Mouse (Mus musculus): ENCODE measurements around the gene Faap100. TPM values are rescaled to one million over a fixed set of nuclear protein-coding genes. Genes with fewer than 3 reads are reported as not detected.

The Faap100 gene
- polyA plus RNA-seq, 1 experiment from 2014 or later, result 43.7 TPM

DNA sequence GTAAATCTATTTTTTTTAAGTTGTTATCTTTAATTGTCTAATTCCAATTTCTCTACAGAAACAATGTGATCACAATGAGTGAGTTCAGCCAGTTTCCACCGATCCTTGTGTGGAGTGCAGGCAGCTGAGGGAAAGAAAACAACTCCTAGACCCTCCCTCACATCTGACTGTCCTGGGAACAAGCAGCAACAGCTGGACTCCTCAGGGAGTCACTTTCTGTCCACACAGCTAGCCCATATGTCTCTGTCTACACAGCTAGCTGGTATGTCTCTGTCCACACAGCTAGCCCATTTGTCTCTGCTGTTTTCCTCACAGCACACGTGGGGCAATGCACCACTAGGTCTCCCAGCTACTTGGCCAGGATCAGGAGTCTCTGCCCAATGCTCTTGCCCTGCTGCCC, 19.0 kb upstream of the Faap100 start:
- no peaks in the 10 kb centered on the region for H3K4me1 ChIP-seq
- H3K4me2 ChIP-seq, result no peak overlapping the region
- H3K4me3 ChIP-seq, result no peak overlapping the region
- no peaks in the 10 kb centered on the region for H3K9me3 ChIP-seq
- WGBS, result 84% methylated on average over 2 of the region's 2 CpGs
- H3K36me3 ChIP-seq, result peaks cover 92% of the 10 kb centered on the region
- H3K27me3 ChIP-seq, result no peaks in the 10 kb centered on the region
- H3K9ac ChIP-seq, result no peak overlapping the region
- no peak overlapping the region for H3K27ac ChIP-seq
- no peak for ATAC-seq (ENCODE audit: insufficient number of reproducible peaks, insufficient read depth, low FRiP score, low TSS enrichment, low read depth)

DNA sequence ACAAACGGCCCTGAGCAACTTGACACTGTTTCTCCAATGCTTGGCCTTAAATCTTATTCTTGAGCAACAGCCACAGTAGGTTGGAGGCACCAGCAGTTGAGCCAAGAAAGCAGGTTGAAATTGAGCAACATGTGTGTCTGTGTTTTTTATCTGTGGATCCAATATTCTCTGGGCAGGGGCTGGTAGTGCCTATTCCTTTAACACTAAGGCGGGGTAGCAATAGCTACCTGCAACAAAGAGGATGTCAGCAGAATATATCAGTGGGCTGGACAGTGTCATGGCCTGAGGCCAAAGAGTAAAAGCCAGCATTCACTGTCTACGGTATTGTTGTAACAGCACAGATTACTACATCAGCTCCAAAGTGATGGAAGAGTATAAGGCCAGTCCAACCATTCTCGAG, 17.1 kb upstream of the Faap100 start:
- no peaks in the 10 kb centered on the region for H3K27me3 ChIP-seq
- H3K27ac ChIP-seq, result no peak overlapping the region
- peaks cover 82% of the 10 kb centered on the region for H3K36me3 ChIP-seq
- no peaks in the 10 kb centered on the region for H3K9me3 ChIP-seq
- no peak for ATAC-seq (ENCODE audit: insufficient number of reproducible peaks, insufficient read depth, low FRiP score, low TSS enrichment, low read depth)
- WGBS, result 79% methylated on average over 4 of the region's 4 CpGs
- no peak overlapping the region for H3K9ac ChIP-seq
- no peak overlapping the region for H3K4me3 ChIP-seq
- H3K4me1 ChIP-seq, result no peaks in the 10 kb centered on the region
- H3K4me2 ChIP-seq, result no peak overlapping the region

DNA sequence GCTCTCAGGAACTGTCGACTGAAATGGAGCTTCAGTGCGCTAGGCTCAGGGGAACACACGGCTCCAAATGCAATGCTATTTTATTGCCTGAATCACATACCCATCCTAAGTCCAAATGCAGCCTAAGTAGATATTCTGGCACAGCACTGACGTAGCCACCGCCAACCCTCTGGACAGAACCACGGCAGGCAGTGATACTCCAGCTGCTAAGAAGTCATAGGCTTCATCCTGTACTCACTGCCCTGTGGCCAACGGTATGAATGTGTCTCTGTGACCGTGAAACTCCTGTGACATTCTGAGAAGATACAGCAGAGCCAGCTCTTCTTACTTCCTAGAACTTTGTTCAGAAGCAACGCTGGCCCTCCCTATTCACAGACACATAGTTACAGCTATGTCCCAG, 10.0 kb upstream of the Faap100 start:
- H3K27me3 ChIP-seq, result no peaks in the 10 kb centered on the region
- no peak overlapping the region for H3K27ac ChIP-seq
- no peaks in the 10 kb centered on the region for H3K4me1 ChIP-seq
- no peaks in the 10 kb centered on the region for H3K9me3 ChIP-seq
- H3K4me3 ChIP-seq, result no peak overlapping the region
- no peak overlapping the region for H3K4me2 ChIP-seq
- no peak overlapping the region for H3K9ac ChIP-seq
- peaks cover 79% of the 10 kb centered on the region for H3K36me3 ChIP-seq
- ATAC-seq (ENCODE audit: insufficient number of reproducible peaks, insufficient read depth, low FRiP score, low TSS enrichment, low read depth), result no peak
- 92% methylated on average over 9 of the region's 9 CpGs for WGBS

DNA sequence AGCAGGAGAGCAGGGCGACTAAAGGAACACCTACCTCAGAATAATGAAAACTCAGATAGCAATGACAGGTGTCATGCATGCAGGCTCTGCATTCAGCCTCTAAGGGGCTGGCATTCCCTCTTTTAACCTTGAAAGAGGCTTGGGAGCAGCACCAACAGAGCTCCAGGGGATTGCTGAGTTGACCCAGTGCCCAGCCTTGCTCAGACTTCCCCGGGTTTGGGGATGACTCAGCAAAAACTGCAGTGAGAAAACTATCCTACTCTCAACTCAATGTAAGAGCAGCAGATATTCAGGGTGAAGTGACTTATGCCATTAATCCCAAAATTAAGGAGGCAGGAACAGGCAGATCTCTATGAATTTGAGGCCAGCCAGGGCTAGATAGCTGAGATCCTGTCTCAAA, 8.6 kb upstream of the Faap100 start:
- Histone ChIP-seq H3K27ac (no peak overlapping the region), H3K9me3 (no peaks in the 10 kb centered on the region), H3K4me3 (no peak overlapping the region), H3K4me1 (no peaks in the 10 kb centered on the region), H3K36me3 (peaks cover 79% of the 10 kb centered on the region), H3K27me3 (no peaks in the 10 kb centered on the region), H3K4me2 (no peak overlapping the region), H3K9ac (no peak overlapping the region)
- ATAC-seq (ENCODE audit: insufficient number of reproducible peaks, insufficient read depth, low FRiP score, low TSS enrichment, low read depth), result no peak
- WGBS, result 70% methylated on average over 2 of the region's 2 CpGs

DNA sequence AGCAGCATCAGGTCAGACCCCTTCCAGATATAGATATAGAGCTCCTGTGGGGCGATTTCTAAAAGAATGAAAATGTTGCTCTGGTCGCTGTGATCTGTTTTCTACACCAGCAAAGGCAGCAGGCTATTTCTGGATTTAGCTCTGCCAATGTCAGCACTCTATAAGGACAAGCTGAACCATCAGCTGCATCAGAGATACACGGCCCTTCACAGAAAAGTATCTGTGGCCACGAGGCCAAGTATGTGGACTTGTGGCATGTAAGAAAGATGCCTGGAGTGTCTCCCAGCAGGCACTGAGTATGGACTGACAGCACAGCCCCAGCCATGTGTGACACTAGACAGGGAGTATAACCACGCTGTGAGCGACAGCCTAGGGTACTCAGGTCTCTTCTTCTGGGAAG, 8.1 kb upstream of the Faap100 start:
- ATAC-seq (ENCODE audit: insufficient number of reproducible peaks, insufficient read depth, low FRiP score, low TSS enrichment, low read depth), result no peak
- H3K27ac ChIP-seq, result no peak overlapping the region

DNA sequence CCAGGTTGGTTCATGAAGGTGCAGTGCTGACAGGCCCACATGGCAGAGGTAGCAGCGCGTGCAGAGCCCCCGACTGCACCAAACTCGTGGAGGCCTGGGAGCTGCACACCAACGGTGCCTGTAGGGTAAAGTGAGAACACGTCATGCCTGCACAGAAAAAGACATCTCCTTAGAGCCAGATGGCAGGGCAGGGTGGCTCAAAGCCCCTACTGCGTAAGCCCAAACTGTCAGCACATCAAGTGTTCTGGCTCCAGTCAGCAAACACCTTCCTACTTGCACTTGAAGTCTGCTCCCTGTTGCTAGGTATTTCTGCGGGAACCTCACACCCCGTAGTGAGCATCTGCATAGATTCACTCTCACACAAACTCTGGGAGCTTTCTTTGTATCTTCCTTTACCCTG, 3.9 kb upstream of the Faap100 start:
- Histone ChIP-seq H3K9me3 (no peaks in the 10 kb centered on the region), H3K4me3 (no peak overlapping the region), H3K4me1 (peaks cover 25% of the 10 kb centered on the region), H3K27me3 (no peaks in the 10 kb centered on the region), H3K4me2 (no peak overlapping the region), H3K27ac (no peak overlapping the region), H3K36me3 (peaks cover 73% of the 10 kb centered on the region), H3K9ac (no peak overlapping the region)
- ATAC-seq (ENCODE audit: insufficient number of reproducible peaks, insufficient read depth, low FRiP score, low TSS enrichment, low read depth), result no peak
- WGBS, result 95% methylated on average over 9 of the region's 9 CpGs

More for the DNA sequence above, 8.1 kb upstream of the Faap100 start:
- no peaks in the 10 kb centered on the region for H3K27me3 ChIP-seq
- peaks cover 80% of the 10 kb centered on the region for H3K36me3 ChIP-seq
- H3K4me2 ChIP-seq, result no peak overlapping the region
- H3K4me3 ChIP-seq, result no peak overlapping the region
- H3K4me1 ChIP-seq, result no peaks in the 10 kb centered on the region
- H3K9me3 ChIP-seq, result no peaks in the 10 kb centered on the region
- WGBS, result 94% methylated on average over 6 of the region's 6 CpGs
- H3K9ac ChIP-seq, result no peak overlapping the region

DNA sequence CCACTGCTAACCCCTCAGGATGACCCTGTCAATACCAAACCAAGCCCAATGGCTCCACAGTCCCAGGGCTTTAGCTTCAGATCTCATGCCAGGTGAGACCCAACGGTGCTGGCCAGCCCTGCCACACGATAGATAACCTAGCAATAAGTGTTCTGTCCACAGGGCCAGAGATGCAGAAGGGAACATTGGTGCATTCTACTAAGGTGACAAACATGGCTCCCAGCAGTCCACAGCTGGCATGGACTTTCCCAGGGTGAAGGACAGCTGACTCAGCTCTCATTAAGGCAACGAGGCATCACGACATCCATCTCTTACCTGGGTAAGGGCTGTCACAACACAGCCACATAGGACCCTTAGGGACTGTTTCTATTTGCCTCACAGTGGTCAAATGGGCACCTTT, 2.6 kb upstream of the Faap100 start:
- Histone ChIP-seq H3K4me1 (peaks cover 34% of the 10 kb centered on the region), H3K27ac (no peak overlapping the region; the same call in 1 of the 2 replicates), H3K9ac (no peak overlapping the region), H3K4me3 (no peak overlapping the region), H3K27me3 (no peaks in the 10 kb centered on the region), H3K9me3 (no peaks in the 10 kb centered on the region), H3K36me3 (peaks cover 73% of the 10 kb centered on the region), H3K4me2 (no peak overlapping the region)
- ATAC-seq (ENCODE audit: insufficient number of reproducible peaks, insufficient read depth, low FRiP score, low TSS enrichment, low read depth), result no peak
- 91% methylated on average over 4 of the region's 4 CpGs for WGBS

DNA sequence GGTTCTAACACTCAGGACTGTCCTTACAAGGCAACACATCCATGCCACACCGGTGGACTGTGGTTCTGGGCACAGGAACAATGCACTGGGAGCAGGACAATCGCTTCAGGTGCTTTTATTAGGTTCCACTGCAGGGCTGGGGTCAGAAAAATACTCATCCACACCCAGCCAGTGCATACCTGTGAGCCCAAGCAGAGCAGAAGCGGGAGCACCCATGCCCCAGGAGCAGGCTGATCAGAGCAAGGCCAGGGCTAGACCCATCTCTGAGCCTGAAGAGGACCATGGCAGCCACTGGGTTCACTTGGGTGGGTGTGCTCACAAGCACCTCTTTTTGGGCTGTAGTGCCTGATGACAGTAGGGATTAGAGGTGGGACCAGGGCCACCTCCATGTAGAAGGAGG, 1.7 kb upstream of the Faap100 start:
- H3K4me2 ChIP-seq, result no peak overlapping the region
- ATAC-seq (ENCODE audit: insufficient number of reproducible peaks, insufficient read depth, low FRiP score, low TSS enrichment, low read depth), result no peak
- peaks cover 73% of the 10 kb centered on the region for H3K36me3 ChIP-seq
- no peaks in the 10 kb centered on the region for H3K9me3 ChIP-seq
- 96% methylated on average over 3 of the region's 3 CpGs for WGBS
- H3K9ac ChIP-seq, result peak overlapping the region; percentile 2; the same call in 1 of the 2 replicates
- H3K4me3 ChIP-seq, result no peak overlapping the region
- H3K27me3 ChIP-seq, result no peaks in the 10 kb centered on the region
- H3K27ac ChIP-seq, result peak overlapping the region; percentile 90; the same call in 1 of the 2 replicates
- H3K4me1 ChIP-seq, result peaks cover 34% of the 10 kb centered on the region

DNA sequence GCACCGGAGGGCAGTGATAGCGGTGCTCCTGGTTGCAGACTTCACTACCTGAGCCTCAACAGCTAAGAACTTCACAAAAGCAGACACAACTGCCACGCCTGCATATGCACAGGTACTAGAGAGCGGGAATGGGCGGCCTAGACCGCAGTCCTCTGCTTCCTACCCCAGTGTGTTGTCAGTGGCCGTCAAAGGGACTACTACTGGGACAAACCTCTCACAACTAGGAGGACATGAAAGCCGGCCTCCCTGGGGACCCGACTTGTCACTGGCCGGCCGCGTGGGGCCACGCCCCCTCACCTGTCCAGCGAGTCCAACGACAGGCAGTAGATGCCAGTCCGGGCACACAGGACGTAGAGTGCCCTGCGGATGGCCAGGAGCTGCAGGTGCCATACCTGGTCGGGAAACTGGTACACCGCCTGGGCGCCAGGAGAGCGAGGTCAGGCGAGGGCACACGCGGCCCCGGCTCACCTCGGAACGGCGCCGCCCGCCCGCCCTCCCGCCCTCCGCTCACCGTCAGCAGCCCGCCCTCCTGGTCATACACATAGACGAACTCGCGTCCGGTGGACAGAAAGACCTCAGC, 443 bp downstream of the Faap100 start:
- 3% methylated on average over 40 of the region's 40 CpGs for WGBS
- Histone ChIP-seq H3K9me3 (no peaks in the 10 kb centered on the region), H3K9ac (peak overlapping the region; percentile 87), H3K4me1 (peaks cover 34% of the 10 kb centered on the region), H3K4me2 (peak overlapping the region; percentile 96), H3K4me3 (peak overlapping the region; percentile 81), H3K36me3 (peaks cover 73% of the 10 kb centered on the region), H3K27ac (peak overlapping the region; percentile 55), H3K27me3 (no peaks in the 10 kb centered on the region)
- peak; percentile 7; the same call in 1 of the 2 replicates for ATAC-seq (ENCODE audit: insufficient number of reproducible peaks, insufficient read depth, low FRiP score, low TSS enrichment, low read depth)

DNA sequence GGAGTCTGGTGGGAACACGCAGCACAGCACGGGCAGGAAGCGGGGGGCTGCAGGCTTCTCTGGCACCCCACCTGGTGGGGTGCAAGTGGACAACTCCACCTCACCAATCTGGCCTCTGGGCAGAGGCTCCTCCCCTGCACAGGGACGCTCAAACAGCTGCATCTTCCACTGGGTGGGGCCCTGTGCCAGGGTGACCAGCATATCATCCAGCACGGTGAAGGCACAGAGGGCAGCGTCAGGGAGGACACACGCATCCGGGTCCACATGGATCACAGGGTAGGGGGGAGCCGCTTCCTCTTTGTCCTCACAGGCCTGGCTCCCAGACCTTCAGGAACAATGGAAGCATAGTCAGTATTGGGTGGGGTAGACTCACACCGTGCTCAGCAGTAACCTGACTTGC, 1.2 kb downstream of the Faap100 start:
- Histone ChIP-seq H3K27ac (no peak overlapping the region), H3K4me1 (peaks cover 34% of the 10 kb centered on the region), H3K9ac (peak overlapping the region; percentile 87), H3K27me3 (no peaks in the 10 kb centered on the region), H3K9me3 (no peaks in the 10 kb centered on the region), H3K36me3 (peaks cover 73% of the 10 kb centered on the region), H3K4me3 (peak overlapping the region; percentile 81), H3K4me2 (peak overlapping the region; percentile 96)
- ATAC-seq (ENCODE audit: insufficient number of reproducible peaks, insufficient read depth, low FRiP score, low TSS enrichment, low read depth), result no peak
- WGBS, result 71% methylated on average over 10 of the region's 10 CpGs

DNA sequence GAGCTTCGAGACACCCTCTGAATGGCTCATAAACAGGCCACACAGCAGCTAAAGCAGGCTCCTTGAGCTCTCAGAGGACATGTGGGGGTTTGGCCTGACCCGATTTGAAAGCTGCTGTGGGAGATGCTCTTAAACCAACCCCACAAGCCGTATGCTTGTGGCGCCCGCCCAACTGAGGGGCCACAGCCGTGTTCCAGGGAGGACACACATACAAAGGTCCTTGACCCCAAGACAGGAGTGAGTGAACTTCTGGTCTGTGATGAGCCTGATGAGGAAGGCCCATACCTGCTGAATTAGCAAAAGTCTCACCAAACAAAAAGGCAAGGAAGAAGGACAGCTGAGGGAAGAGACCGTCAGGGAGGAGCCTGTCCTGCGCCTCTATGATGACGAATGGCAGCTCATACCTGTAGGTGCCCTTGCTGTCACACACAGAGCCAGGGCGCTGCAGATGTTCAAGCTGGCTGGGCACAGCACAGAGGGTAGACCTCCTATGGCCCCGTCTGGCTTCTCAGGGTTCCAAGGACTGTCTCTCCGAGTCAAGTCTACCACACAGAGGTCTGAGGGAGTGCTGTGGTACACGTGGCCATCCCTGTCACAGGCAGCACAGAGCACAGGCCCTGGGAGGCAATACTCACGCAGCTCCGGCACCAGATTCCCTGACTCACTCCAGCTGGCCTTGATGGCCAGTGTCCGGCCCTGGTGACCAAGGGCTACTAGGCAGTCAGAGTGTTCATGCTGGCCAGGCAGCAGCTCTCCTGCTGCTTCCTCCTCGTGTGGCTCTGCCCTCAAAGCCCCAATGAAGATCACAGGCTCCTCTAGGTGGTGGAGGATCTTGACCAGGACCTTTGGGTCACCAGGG, 2.0 kb downstream of the Faap100 start:
- Histone ChIP-seq H3K27ac (no peak overlapping the region), H3K4me3 (peak overlapping the region; percentile 81; the same call in 1 of the 2 replicates), H3K9ac (peak overlapping the region; percentile 87), H3K4me2 (peak overlapping the region; percentile 96), H3K36me3 (peaks cover 73% of the 10 kb centered on the region), H3K4me1 (peaks cover 34% of the 10 kb centered on the region), H3K27me3 (no peaks in the 10 kb centered on the region), H3K9me3 (no peaks in the 10 kb centered on the region)
- WGBS, result 90% methylated on average over 17 of the region's 17 CpGs
- ATAC-seq (ENCODE audit: insufficient number of reproducible peaks, insufficient read depth, low FRiP score, low TSS enrichment, low read depth), result no peak

DNA sequence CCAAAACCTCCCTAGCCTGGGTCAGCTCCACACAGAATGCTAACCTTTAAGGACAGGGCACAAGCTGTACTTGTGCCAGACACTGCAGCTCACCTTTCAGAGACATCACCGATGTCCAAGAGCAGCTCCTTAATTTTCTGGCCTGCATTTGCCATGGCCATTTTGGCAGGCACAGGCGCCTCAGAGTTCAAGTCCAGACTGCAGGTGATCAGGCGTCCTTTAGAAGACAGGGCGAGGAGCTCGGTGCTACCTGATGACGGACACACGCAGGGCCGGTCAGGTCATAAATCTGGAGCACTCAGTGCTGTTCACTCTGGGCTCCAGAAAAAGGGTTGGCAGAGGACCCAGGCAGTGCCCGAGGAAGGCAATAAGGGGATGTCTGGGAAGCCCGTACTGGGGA, 3.2 kb downstream of the Faap100 start:
- peaks cover 71% of the 10 kb centered on the region for H3K36me3 ChIP-seq
- no peak overlapping the region for H3K4me3 ChIP-seq
- no peak overlapping the region for H3K9ac ChIP-seq
- no peaks in the 10 kb centered on the region for H3K27me3 ChIP-seq
- peaks cover 32% of the 10 kb centered on the region for H3K4me1 ChIP-seq
- no peak overlapping the region for H3K27ac ChIP-seq
- no peak overlapping the region for H3K4me2 ChIP-seq
- WGBS, result 92% methylated on average over 10 of the region's 10 CpGs
- H3K9me3 ChIP-seq, result no peaks in the 10 kb centered on the region
- ATAC-seq (ENCODE audit: insufficient number of reproducible peaks, insufficient read depth, low FRiP score, low TSS enrichment, low read depth), result no peak
